Mouse (Mus musculus) mouse trophoblast stem cell (cell line): ENCODE measurements around the gene Xpnpep3.

Source experiments
- in situ Hi-C, 2 experiments: fragments of 300-500 bp; cut with MseI, MboI; formaldehyde crosslinking; loops; 2 replicates in 1 of 2; 3 replicates in 1 of 2; pipeline ENCODE4 v1.15.1; 2025

The Xpnpep3 gene

DNA sequence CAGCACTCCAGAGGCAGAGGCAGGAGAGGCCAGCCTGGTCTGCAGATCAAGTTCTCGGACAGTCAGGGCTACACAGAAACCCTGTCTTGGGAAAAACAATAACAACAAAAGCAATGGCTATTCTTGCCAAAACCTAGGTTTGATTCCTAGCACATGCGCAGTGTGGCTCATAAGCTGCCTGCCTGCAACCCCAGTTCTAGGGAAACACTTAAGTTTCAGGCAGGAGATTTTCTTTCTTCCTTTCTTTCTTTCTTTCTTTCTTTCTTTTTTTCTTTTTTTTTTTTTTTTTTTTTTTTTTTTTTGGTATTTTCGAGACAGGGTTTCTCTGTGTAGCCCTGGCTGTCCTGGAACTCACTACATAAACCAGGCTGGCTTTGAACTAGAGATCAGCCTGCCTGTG lies 80.3 kb downstream of the Xpnpep3 start:
- in situ Hi-C loops: loop anchor here (10.0 kb wide), 2 partner anchors 115 to 125 kb away; no protein-coding TSS in a partner anchor

DNA sequence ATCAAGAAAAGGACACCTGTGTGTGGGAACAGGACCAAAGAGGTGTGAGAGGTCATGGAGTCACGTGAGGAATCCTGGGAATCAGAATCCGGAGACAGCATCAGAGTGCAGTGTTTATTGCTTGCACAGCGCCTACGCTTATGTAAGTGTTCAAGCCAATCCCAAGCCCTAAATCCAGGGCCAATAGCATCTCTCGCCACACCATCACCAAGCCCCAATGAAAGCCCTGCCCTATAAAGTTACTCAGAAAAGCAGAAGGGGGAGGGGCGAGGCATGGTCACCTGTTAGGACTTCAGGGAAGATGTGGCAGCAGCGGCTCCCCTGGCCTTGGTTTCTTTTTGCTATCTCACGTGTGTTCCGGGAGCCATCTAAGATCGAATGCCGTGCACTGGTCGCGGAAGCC lies 81.0 kb downstream of the Xpnpep3 start:
- in situ Hi-C loops: loop anchor here (10.0 kb wide), 2 partner anchors 114 to 124 kb away; no protein-coding TSS in a partner anchor

DNA sequence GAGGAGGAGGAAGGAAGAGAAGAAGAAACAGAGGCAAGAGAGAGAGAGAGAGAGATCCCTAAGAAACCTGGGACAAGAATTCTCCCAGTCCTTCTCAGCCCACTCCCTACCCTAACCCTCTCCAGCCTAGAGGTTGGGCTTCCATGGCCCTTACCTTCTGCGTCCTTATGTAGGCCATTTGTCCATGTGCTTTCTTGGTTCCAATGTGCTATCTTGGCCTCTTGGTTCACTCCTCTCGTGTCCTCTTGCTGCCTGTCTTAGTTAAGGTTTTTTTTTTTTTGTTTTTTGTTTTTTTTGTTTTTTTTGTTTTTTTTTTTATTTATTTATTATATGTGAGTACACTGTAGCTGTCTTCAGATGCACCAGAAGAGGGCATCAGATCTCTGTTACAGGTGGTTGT lies 83.0 kb downstream of the Xpnpep3 start:
- in situ Hi-C loops: loop anchor here (10.0 kb wide), 2 partner anchors 112 to 122 kb away; no protein-coding TSS in a partner anchor

DNA sequence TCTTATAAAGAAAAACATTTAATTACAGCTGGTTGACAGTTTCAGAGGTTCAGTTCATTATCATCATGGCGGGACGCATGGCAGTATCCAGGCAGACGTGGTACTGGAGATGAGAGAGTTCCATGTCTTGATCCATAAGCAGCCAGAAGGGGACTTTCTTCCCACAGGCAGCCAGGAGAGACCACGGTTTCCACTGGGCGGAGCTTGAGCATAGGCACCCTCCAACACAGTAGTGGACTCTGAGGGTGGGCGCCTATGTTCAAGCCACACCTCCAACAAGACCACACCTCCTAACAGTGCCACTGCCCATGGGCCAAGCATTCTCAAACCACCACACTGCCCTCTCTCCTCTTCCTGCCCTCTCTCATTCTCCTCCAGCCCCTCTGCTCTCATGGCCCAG lies 83.8 kb downstream of the Xpnpep3 start:
- in situ Hi-C loops: loop anchor here (10.0 kb wide), 2 partner anchors 111 to 121 kb away; no protein-coding TSS in a partner anchor

DNA sequence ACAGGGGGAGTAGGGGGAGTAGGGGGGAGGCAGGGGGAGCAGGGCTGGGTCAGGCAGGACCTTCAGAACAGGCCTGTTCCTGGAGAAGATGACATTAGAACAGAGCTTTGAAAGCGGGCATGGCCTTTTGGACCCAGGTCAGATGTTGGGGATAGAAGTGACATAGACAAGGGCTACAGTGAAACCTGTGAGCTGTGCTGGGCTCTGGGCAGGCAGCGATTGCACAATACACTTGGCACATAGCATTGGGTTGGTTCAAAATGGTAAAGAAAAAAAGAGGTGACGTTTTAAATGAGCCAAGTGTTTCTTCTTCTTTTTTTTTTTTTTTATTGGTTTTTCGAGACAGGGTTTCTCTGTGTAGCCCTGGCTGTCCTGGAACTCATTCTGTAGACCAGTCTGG lies 85.5 kb downstream of the Xpnpep3 start:
- in situ Hi-C loops: loop anchor here (10.0 kb wide), 2 partner anchors 109 to 119 kb away; no protein-coding TSS in a partner anchor

DNA sequence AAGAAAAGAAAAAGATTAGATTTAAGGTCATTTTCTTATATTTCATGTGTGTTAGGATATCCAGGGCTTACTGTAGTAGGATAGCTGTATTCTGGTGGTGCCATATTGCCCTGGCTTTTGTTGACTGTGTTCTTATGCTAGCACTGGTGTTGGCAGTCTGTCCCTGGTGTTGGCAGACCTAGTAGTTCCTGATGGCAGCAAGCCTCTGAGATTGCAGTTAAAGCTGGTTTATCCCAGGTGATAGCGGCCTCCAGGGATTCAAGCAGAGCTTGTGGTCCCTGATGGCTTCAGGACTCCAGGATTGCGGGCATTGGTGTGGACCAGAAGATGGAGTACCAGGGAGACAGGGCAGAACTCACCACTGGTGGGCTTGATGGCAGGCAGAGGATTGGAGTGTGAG lies 103.5 kb downstream of the Xpnpep3 start:
- in situ Hi-C loops: no loop called here

DNA sequence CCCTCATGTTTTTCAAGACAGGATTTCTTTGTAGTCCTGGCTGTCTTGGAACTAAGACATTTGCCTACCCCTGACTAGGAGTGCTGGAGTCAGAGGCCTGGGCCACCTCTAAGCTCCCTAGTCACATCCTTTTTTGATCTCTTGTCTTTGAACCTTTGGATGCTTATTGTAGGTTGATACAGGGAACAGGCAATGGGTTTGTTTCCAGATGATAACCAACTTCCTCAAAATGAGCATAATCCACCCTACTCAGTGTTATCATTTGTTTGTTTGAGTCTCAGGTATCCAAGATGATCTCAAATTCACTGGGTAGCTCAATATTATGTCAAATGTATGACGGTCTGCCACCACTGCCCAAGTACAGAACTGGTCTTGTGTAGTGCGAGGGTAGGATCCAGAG lies 104.1 kb downstream of the Xpnpep3 start:
- in situ Hi-C loops: no loop called here
